Mouse (Mus musculus) spleen, adult 2 months (tissue): Measurements from ENCODE around the gene Cct8l1.

Experiments
- CTCF ChIP-seq: fragments of 200-500 bp; IDR thresholded peaks from 2 replicates; pipeline ENCODE4 v1.5.1; 2011; ENCODE audit warnings: mild to moderate bottlenecking, inconsistent platforms; ENCODE audit not compliant: insufficient read depth, insufficient read length, insufficient replicate concordance; ENCODE audit errors: extremely low read depth
- POLR2A ChIP-seq: fragments of 200-500 bp; IDR thresholded peaks from 2 replicates; pipeline ENCODE4 v1.6.1; 2011; ENCODE audit warnings: low read depth, low read length, inconsistent platforms

DNA sequence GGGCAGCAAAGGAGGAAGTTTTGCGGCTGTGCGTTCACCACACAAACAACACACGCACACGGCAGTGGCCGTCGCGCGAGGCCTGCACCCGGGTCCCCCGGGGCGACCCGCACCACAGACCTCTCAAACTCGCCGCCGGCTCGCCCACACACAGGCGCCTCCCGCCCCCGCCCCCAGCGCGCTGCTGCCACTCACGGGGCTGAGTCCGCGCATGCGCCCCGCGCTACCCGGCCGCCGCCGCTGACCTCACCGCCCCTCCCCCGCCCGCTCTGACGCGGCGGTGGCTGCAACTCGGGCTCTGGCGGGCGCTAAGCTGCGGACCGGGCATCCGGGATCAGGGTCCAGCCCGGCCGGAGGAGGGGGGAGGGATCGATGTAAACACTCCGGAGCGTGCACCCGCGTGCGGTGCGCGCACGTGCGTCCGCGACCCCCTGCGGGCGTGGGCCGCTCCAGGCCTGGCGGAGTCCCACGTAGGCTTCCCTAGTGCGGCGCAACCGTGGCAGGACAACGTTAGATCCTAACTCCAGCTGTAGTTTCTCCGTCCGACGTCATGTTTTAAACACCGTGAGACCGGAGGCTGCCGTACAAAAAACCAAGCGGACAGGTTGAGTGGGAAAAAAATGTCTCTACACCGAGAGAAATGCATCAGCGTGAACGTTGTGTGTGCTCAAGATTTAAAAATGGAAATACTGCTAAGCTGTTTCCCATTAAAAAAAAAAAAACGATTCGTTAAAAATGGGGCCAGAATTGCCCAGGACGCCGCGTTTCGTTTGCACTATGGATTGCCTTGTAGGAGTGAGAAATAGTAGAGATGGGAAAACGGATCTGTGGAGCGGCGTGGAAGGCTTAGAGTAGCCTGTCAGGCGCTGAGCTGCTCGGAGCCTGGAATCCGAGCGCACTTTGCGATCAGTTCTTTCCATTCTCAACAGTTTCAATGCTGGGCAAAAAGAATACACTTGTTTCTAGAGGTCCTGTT is 16.2 kb upstream of the Cct8l1 start:
- TF ChIP-seq CTCF (no peak), POLR2A (peak; percentile 25; the same call in 1 of the 2 replicates)
